Mouse (Mus musculus) kidney, postnatal 0 days (tissue): ENCODE measurements around the gene Grm8. TPM values are rescaled to one million over a fixed set of nuclear protein-coding genes. Genes with fewer than 3 reads are reported as not detected.

Experiments
- ATAC-seq: fragments of 200-750 bp; cut with Nextera tagmentation; replicated peaks from 2 replicates; pipeline ENCODE4 v1.8.0; 2017; ENCODE audit warnings: low read depth, moderate number of reproducible peaks, moderate TSS enrichment, moderate library complexity; ENCODE audit not compliant: low FRiP score
- DNase-seq: peaks from one replicate; pipeline ENCODE4 v3.0.0-alpha.2; 2016; ENCODE audit warnings: low spot score
- H3K27ac ChIP-seq: fragments of 300-500 bp; sonication (generic); 2 replicates; pipeline ENCODE4 v1.5.1; 2014; ENCODE audit warnings: mild to moderate bottlenecking
- H3K27me3 ChIP-seq: fragments of 300-500 bp; sonication (generic); 2 replicates; pipeline ENCODE4 v1.6.1; 2014; ENCODE audit warnings: low read length, mixed read lengths; ENCODE audit not compliant: insufficient read depth
- H3K36me3 ChIP-seq: fragments of 300-500 bp; sonication (generic); 2 replicates; pipeline ENCODE4 v1.6.1; 2014; ENCODE audit warnings: low read length, mixed read lengths; ENCODE audit not compliant: insufficient read depth
- H3K4me1 ChIP-seq: fragments of 300-500 bp; sonication (generic); replicated peaks from 2 replicates; pipeline ENCODE4 v1.6.1; 2014; ENCODE audit warnings: antibody characterized with exemption, low read length, mixed read lengths; ENCODE audit not compliant: insufficient read depth
- H3K4me2 ChIP-seq: fragments of 300-500 bp; sonication (generic); 2 replicates; pipeline ENCODE4 v1.6.1; 2014; ENCODE audit warnings: mild to moderate bottlenecking, low read length, moderate library complexity, mixed read lengths
- H3K4me3 ChIP-seq: fragments of 300-500 bp; sonication (generic); replicated peaks from 2 replicates; pipeline ENCODE4 v1.5.1; 2014; ENCODE audit warnings: low read depth, low read length
- H3K9ac ChIP-seq: fragments of 300-500 bp; sonication (generic); 2 replicates; pipeline ENCODE4 v1.6.1; 2014; ENCODE audit warnings: low read depth, low read length
- H3K9me3 ChIP-seq: fragments of 300-500 bp; sonication (generic); replicated peaks from 2 replicates; pipeline ENCODE4 v1.6.1; 2016; ENCODE audit warnings: low read length, inconsistent platforms, mixed read lengths
- CTCF ChIP-seq: IDR thresholded peaks from 2 replicates; pipeline ENCODE4 v1.5.1; 2016; ENCODE audit warnings: antibody characterized with exemption, low read depth, mild to moderate bottlenecking, moderate library complexity
- WGBS: fragments of 180-500 bp; shearing (Covaris S2); extraction: QIAGEN DNeasy Blood & Tissue Kit; methylation state at CpG from one replicate; pipeline ENCODE4 v1.1.7; 2014; 5-methylcytosine and 5-hydroxymethylcytosine counted together
- polyA plus RNA-seq: library from polyadenylated mRNA; unstranded; fragments of >200 nt; fragmentation: Nextera tagmentation; extraction: Ambion mirVana; gene quantifications from 2 replicates; pipeline ENCODE4 v1.2.1, GENCODE M21; 2015

The Grm8 gene
- polyA plus RNA-seq, 1 experiment from 2014 or later, result 0.21 TPM

DNA sequence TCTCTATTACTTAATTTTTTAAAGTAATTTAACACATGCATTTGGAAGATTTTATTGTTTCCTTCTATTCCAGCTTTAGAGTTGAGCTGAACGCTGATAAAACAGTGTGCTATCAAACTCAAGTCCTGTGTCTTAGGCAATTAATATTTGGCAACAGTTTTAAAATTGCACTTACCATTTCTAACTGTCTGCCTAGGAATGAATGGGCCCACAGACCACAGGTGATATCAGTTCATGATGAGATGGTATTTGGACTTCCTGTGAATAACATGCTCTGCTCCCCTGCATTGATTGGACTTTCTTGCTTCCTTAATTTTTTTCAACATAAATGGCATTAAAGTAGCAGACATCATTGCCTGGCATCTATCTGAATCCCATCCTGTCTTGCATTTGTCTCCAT lies 232.8 kb downstream of the Grm8 start:
- no peaks in the 10 kb centered on the region for H3K4me1 ChIP-seq
- no peak for TF ChIP-seq CTCF
- WGBS, result 91% methylated on average over 1 of the region's 1 CpGs
- H3K9me3 ChIP-seq, result no peaks in the 10 kb centered on the region
- no peak overlapping the region for H3K27ac ChIP-seq
- no peaks in the 10 kb centered on the region for H3K27me3 ChIP-seq
- no peak overlapping the region for H3K4me2 ChIP-seq
- no peaks in the 10 kb centered on the region for H3K36me3 ChIP-seq
- no peak overlapping the region for H3K9ac ChIP-seq
- ATAC-seq (no peak), DNase-seq (no peak)
- no peak overlapping the region for H3K4me3 ChIP-seq

- H3K9me3 ChIP-seq, result no peaks in the 10 kb centered on the region
- H3K36me3 ChIP-seq, result no peaks in the 10 kb centered on the region
- H3K4me2 ChIP-seq, result no peak overlapping the region
- H3K9ac ChIP-seq, result no peak overlapping the region
- WGBS, result 88% methylated on average over 3 of the region's 3 CpGs
- DNase-seq (no peak), ATAC-seq (no peak)
- TF ChIP-seq CTCF, result no peak
- no peaks in the 10 kb centered on the region for H3K4me1 ChIP-seq
- H3K27ac ChIP-seq, result no peak overlapping the region
- no peak overlapping the region for H3K4me3 ChIP-seq
- H3K27me3 ChIP-seq, result no peaks in the 10 kb centered on the region
These were observed 233.6 kb downstream of the Grm8 start for GRCm38 (mm10) chr6:27901396-27901795.

DNA sequence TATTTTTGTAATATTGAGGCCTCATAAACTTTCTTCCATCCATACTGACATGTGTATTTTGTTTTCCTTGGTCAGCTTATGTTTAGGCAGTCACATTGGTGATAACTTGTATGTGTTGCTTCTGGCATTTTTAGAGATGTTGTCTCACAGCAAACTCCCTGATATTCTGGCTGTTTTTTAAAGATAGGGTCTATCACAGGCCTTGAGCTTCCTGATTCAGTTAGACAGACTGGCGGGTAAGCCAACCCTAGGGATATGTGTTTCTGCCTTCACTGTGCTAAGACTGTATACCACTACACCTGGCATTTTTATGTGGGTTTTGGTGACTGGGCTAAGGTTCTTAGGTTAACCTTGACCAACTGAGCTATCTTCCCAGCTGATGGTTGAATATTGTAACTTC lies 239.8 kb downstream of the Grm8 start:
- ATAC-seq, result no peak
- no peak overlapping the region for H3K9ac ChIP-seq
- no peaks in the 10 kb centered on the region for H3K36me3 ChIP-seq
- H3K4me1 ChIP-seq, result no peaks in the 10 kb centered on the region
- DNase-seq, result no peak
- 91% methylated on average over 1 of the region's 1 CpGs for WGBS
- no peaks in the 10 kb centered on the region for H3K27me3 ChIP-seq
- no peaks in the 10 kb centered on the region for H3K9me3 ChIP-seq
- H3K4me2 ChIP-seq, result no peak overlapping the region
- no peak overlapping the region for H3K27ac ChIP-seq
- no peak for TF ChIP-seq CTCF
- H3K4me3 ChIP-seq, result no peak overlapping the region

DNA sequence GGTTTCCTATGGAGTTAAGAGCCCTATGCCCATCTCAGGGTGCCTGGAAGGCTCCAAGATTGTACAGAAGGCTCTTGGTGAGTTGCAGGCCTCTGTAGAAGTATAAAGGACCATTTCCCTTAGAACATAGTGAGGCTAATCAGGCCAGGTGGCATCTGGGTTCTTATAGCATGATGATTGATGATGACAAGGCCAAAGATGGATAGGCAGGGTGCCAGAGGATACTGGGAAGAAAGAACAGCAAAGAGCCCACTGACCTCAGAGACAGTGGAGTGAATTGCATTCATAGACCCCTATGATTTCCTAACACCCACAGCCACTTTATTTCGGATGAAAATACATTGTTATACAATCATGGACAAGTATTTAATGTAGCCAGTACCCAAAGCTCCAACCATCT lies 242.1 kb downstream of the Grm8 start:
- Histone ChIP-seq H3K27ac (no peak overlapping the region), H3K27me3 (no peaks in the 10 kb centered on the region), H3K4me2 (no peak overlapping the region)

DNA sequence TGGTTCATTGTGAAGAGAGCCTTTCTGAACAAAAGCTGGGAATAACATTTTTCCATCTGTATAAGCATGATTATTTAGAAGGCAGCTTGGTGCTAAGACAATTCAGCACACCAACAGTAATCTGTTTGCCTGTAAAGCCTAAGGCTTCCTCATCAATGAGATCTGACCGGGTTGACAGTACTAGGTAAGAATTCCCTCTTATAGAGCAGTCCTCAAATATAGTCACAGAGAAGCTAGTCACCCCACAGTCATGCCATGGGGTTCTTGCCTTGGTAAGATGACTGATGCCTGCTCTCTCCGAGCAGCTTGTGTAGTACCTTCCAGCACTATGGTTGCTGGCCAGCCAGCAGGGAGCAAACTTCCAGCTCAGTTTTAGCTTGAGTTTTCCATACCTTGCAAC lies 246.6 kb downstream of the Grm8 start:
- Histone ChIP-seq H3K9ac (no peak overlapping the region), H3K4me1 (no peaks in the 10 kb centered on the region), H3K4me3 (no peak overlapping the region), H3K4me2 (no peak overlapping the region), H3K9me3 (no peaks in the 10 kb centered on the region), H3K27ac (no peak overlapping the region), H3K27me3 (no peaks in the 10 kb centered on the region), H3K36me3 (no peaks in the 10 kb centered on the region)
- DNase-seq, result no peak
- ATAC-seq, result no peak
- TF ChIP-seq CTCF, result no peak
- WGBS, result 83% methylated on average over 2 of the region's 2 CpGs

More for the DNA sequence above, 242.1 kb downstream of the Grm8 start:
- 87% methylated on average over 1 of the region's 1 CpGs for WGBS
- Histone ChIP-seq H3K4me1 (no peaks in the 10 kb centered on the region), H3K9me3 (no peaks in the 10 kb centered on the region), H3K9ac (no peak overlapping the region), H3K4me3 (no peak overlapping the region), H3K36me3 (no peaks in the 10 kb centered on the region)
- TF ChIP-seq CTCF, result no peak
- DNase-seq (no peak), ATAC-seq (no peak)

DNA sequence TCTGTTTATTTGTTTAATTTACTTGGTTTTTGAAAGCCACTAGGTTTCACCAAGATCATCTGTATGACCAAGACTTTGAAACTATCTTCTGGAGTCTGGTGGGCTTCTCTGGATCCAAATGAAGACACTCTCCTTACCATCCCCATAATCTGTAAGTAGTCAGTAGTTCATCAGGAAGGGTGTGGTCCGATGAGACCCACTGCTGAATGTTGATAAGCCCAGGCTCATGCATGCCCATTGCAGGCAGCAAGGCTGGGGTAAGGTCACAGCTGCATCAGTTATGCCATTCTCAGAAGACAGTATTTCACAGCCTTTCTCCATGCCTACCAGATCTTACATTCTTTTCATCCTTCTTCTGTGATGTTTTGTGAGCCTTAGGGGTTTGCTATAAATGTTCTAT lies 247.1 kb downstream of the Grm8 start:
- H3K36me3 ChIP-seq, result no peaks in the 10 kb centered on the region
- DNase-seq, result no peak
- no peak overlapping the region for H3K27ac ChIP-seq
- WGBS, result 82% methylated on average over 1 of the region's 1 CpGs
- H3K9ac ChIP-seq, result no peak overlapping the region
- H3K4me2 ChIP-seq, result no peak overlapping the region
- H3K4me1 ChIP-seq, result no peaks in the 10 kb centered on the region
- ATAC-seq, result no peak
- no peaks in the 10 kb centered on the region for H3K9me3 ChIP-seq
- H3K27me3 ChIP-seq, result no peaks in the 10 kb centered on the region
- no peak overlapping the region for H3K4me3 ChIP-seq
- TF ChIP-seq CTCF, result no peak

DNA sequence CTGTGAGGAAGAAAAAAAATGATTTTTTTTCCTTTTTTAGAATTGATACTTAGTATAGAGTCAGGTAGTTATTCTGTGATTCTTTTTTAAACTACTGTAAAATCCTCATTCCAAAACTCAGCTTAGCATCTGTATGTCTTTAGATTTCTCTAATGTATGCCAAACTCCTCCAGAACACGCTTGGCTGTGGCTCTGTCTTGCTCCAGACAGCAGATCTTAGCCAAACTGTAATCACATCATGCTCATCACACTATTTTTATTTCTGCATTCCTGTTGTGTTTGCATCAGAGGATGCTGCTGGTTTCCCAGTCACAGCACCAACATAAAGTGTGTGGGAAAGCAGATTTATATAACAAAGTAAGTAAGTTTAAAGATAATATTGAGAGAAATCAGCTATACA lies 249.2 kb downstream of the Grm8 start:
- DNase-seq, result no peak
- no peak for ATAC-seq
- H3K36me3 ChIP-seq, result no peaks in the 10 kb centered on the region
- no peak overlapping the region for H3K9ac ChIP-seq
- H3K4me1 ChIP-seq, result no peaks in the 10 kb centered on the region
- no peaks in the 10 kb centered on the region for H3K27me3 ChIP-seq
- 66% methylated on average over 1 of the region's 1 CpGs for WGBS
- H3K4me2 ChIP-seq, result no peak overlapping the region
- H3K27ac ChIP-seq, result no peak overlapping the region
- no peak for TF ChIP-seq CTCF
- H3K4me3 ChIP-seq, result no peak overlapping the region
- H3K9me3 ChIP-seq, result no peaks in the 10 kb centered on the region
